Mouse (Mus musculus): Measurements from ENCODE around the gene Itk. TPM values are rescaled to one million over a fixed set of nuclear protein-coding genes. Genes with fewer than 3 reads are reported as not detected.

The Itk gene
- polyA plus RNA-seq, 1 experiment: 1.8 TPM

DNA sequence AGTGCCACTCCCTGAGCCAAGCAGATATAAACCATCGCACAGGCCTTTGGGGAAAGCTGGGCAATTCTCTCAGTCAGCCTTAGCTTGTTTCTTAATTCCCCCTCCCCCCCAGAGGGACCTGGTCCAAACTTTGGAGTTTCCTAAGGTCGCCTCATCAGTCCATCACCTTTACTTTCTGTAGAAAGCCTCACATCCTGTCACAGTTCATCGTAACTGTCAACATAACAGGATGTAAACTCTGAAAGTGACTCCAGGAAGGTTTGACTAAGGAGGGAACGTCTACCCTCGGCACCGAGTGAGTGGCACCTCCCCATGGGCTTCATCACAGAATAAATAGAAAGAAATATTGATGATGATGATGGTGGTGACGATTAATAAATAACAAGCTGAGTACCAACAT, 81.5 kb downstream of the Itk start:
- Histone ChIP-seq H3K27me3 (replicated peaks; ENCODE audit: control insufficient read depth, insufficient read depth, low read length) (no peaks in the 10 kb centered on the region), H3K4me1 (ENCODE audit: control insufficient read depth, insufficient read depth, low read length) (peaks cover 20% of the 10 kb centered on the region; the same call in 1 of the 2 replicates), H3K27ac (ENCODE audit: insufficient read depth, low read depth, low read length) (0 out of 2 replicates have a peak overlapping the region, but pooled peaks have one; percentile 24), H3K4me3 (ENCODE audit: insufficient read depth, low read depth, low read length) (no peak overlapping the region), H3K36me3 (ENCODE audit: control insufficient read depth, insufficient read depth, low read length) (no peaks in the 10 kb centered on the region)
- DNase-seq: no peak
- WGBS: 76% methylated on average over 7 of the region's 7 CpGs
- TF ChIP-seq POLR2A (IDR thresholded peaks at IDR 0.05; ENCODE audit: low read depth, low read length) (no peak), CTCF (conservative IDR thresholded peaks at IDR 0.05; ENCODE audit: insufficient read depth, insufficient read length, low read depth, low read length) (no peak)

- no peaks in the 10 kb centered on the region for H3K27me3 ChIP-seq (replicated peaks; ENCODE audit: control insufficient read depth, insufficient read depth, low read length)
- TF ChIP-seq CTCF (conservative IDR thresholded peaks at IDR 0.05; ENCODE audit: insufficient read depth, insufficient read length, low read depth, low read length) (no peak), POLR2A (IDR thresholded peaks at IDR 0.05; ENCODE audit: low read depth, low read length) (no peak)
- WGBS: 39% methylated on average over 7 of the region's 7 CpGs
- peak; percentile 51 for DNase-seq
- H3K36me3 ChIP-seq (ENCODE audit: control insufficient read depth, insufficient read depth, low read length): no peaks in the 10 kb centered on the region
- H3K4me1 ChIP-seq (ENCODE audit: control insufficient read depth, insufficient read depth, low read length): peaks cover 23% of the 10 kb centered on the region; the same call in 1 of the 2 replicates
- H3K4me3 ChIP-seq (ENCODE audit: insufficient read depth, low read depth, low read length): no peak overlapping the region
- no peak overlapping the region for H3K27ac ChIP-seq (ENCODE audit: insufficient read depth, low read depth, low read length)
Observed at GRCm38 (mm10) chr11:46306776-46307175, 82.5 kb downstream of the Itk start.

- 59% methylated on average over 9 of the region's 9 CpGs for WGBS
- H3K27ac ChIP-seq (ENCODE audit: insufficient read depth, low read depth, low read length): peak overlapping the region; percentile 49; the same call in 1 of the 2 replicates
- DNase-seq: no peak
- no peaks in the 10 kb centered on the region for H3K27me3 ChIP-seq (replicated peaks; ENCODE audit: control insufficient read depth, insufficient read depth, low read length)
- no peak overlapping the region for H3K4me3 ChIP-seq (ENCODE audit: insufficient read depth, low read depth, low read length)
- peaks cover 23% of the 10 kb centered on the region; the same call in 1 of the 2 replicates for H3K4me1 ChIP-seq (ENCODE audit: control insufficient read depth, insufficient read depth, low read length)
- H3K36me3 ChIP-seq (ENCODE audit: control insufficient read depth, insufficient read depth, low read length): no peaks in the 10 kb centered on the region
- TF ChIP-seq CTCF (conservative IDR thresholded peaks at IDR 0.05; ENCODE audit: insufficient read depth, insufficient read length, low read depth, low read length) (no peak), POLR2A (IDR thresholded peaks at IDR 0.05; ENCODE audit: low read depth, low read length) (no peak)
Observed at GRCm38 (mm10) chr11:46305881-46306520, 83.3 kb downstream of the Itk start.

GRCm38 (mm10) chr11:46304864-46305710, 84.2 kb downstream of the Itk start:
- no peak for TF ChIP-seq POLR2A (IDR thresholded peaks at IDR 0.05; ENCODE audit: low read depth, low read length)
- TF ChIP-seq CTCF (conservative IDR thresholded peaks at IDR 0.05; ENCODE audit: insufficient read depth, insufficient read length, low read depth, low read length): no peak
- Histone ChIP-seq H3K4me1 (ENCODE audit: control insufficient read depth, insufficient read depth, low read length) (peaks cover 23% of the 10 kb centered on the region; the same call in 1 of the 2 replicates), H3K27ac (ENCODE audit: insufficient read depth, low read depth, low read length) (no peak overlapping the region), H3K36me3 (ENCODE audit: control insufficient read depth, insufficient read depth, low read length) (no peaks in the 10 kb centered on the region), H3K4me3 (ENCODE audit: insufficient read depth, low read depth, low read length) (no peak overlapping the region), H3K27me3 (replicated peaks; ENCODE audit: control insufficient read depth, insufficient read depth, low read length) (no peaks in the 10 kb centered on the region)
- DNase-seq: no peak
- WGBS: 71% methylated on average over 9 of the region's 9 CpGs

DNA sequence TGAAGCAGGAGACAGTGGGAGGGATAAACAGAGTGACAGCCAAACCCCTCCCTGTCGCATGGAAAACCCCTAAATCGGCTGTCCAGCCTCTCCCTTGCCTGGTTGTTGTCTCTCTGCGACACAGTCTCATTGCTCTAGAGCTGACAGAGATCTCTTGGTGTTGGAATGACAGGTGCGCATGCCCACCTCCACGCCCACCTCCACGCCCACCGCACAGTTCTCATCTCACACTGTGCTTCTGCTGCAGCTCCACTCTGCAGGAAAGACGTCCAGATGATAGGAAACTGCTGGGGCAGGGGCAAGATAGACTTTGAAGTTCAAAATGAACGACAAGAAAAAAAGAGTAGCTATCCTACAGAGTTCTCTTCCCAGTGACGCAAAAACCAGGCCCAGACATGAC, 85.2 kb downstream of the Itk start:
- H3K27me3 ChIP-seq (replicated peaks; ENCODE audit: control insufficient read depth, insufficient read depth, low read length): no peaks in the 10 kb centered on the region
- DNase-seq: no peak
- 76% methylated on average over 10 of the region's 10 CpGs for WGBS
- no peaks in the 10 kb centered on the region for H3K36me3 ChIP-seq (ENCODE audit: control insufficient read depth, insufficient read depth, low read length)
- H3K27ac ChIP-seq (ENCODE audit: insufficient read depth, low read depth, low read length): no peak overlapping the region
- H3K4me3 ChIP-seq (ENCODE audit: insufficient read depth, low read depth, low read length): no peak overlapping the region
- TF ChIP-seq POLR2A (IDR thresholded peaks at IDR 0.05; ENCODE audit: low read depth, low read length) (no peak), CTCF (conservative IDR thresholded peaks at IDR 0.05; ENCODE audit: insufficient read depth, insufficient read length, low read depth, low read length) (no peak)
- peaks cover 19% of the 10 kb centered on the region for H3K4me1 ChIP-seq (ENCODE audit: control insufficient read depth, insufficient read depth, low read length)

DNA sequence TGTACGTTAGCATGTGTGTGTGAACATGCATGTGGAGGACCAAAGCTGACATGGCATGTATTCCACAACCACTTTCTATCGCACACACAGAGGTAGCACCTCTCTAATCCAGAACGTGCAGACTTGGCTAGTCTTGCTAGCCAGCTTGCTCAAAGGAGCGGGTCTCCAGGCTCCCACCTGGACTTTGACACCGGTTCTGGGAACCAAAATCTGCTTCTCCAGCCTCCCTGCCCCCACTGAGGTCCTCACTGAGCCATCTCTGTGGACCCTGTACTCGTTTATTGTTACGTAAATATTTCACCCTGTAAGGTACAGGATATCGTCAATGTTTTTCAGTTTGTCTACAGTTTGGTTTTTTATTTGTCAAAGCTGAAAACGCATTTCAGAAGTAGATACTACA, 86.8 kb downstream of the Itk start:
- DNase-seq: peak; percentile 90
- no peak overlapping the region for H3K4me3 ChIP-seq (ENCODE audit: insufficient read depth, low read depth, low read length)
- 53% methylated on average over 9 of the region's 9 CpGs for WGBS
- TF ChIP-seq CTCF (conservative IDR thresholded peaks at IDR 0.05; ENCODE audit: insufficient read depth, insufficient read length, low read depth, low read length): no peak
- no peak for TF ChIP-seq POLR2A (IDR thresholded peaks at IDR 0.05; ENCODE audit: low read depth, low read length)
- peaks cover 14% of the 10 kb centered on the region for H3K4me1 ChIP-seq (ENCODE audit: control insufficient read depth, insufficient read depth, low read length)
- H3K27ac ChIP-seq (ENCODE audit: insufficient read depth, low read depth, low read length): no peak overlapping the region
- no peaks in the 10 kb centered on the region for H3K36me3 ChIP-seq (ENCODE audit: control insufficient read depth, insufficient read depth, low read length)
- H3K27me3 ChIP-seq (replicated peaks; ENCODE audit: control insufficient read depth, insufficient read depth, low read length): no peaks in the 10 kb centered on the region
